Mouse (Mus musculus) cerebellum, adult (tissue): ENCODE results near the gene Btd.

Experiments
- ATAC-seq: cut with Nextera tagmentation; 2 replicates; pipeline ENCODE4 v1.9.2; 2017; ENCODE audit warnings: mild to moderate bottlenecking, moderate library complexity, mixed read lengths; ENCODE audit not compliant: insufficient number of reproducible peaks, low FRiP score, low TSS enrichment

The Btd gene

DNA sequence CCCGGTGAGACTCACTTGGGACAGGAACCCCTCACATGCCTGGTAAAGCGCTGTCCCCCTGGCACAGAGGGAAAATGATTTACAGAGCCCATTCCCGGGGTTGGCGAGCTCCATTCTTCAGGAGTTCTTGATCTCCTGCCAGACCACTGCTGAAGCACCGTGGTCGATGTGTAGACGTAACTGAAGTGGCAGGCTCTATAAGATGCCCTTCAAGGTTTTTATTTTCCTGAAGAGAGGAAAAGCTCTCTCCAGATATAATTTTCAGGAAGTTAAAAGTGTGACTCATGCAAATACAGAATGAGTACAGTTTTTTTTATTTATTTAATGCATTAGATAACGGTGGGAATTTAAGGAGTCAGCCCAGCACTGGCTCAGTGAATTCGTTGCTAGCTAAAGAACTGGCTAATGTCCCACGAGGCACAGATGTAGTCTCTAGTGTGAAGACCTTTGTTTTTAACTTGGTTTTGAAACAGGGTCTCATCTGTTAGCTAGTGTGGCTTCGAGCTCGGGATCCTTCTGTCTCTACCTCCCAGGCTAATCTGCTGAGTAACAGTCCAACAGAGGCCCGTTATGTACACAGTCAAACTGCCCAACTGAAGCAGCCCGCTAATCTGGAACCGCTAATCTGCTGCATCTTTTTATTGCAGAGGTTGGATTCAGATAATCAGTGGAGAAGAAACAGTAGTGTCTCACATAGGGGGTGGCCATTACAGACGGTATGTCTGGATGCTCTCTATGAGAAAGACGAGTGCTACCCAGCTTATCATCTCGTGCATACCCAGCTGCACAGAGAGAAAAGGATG lies 23.5 kb downstream of the Btd start:
- ATAC-seq = no peak

DNA sequence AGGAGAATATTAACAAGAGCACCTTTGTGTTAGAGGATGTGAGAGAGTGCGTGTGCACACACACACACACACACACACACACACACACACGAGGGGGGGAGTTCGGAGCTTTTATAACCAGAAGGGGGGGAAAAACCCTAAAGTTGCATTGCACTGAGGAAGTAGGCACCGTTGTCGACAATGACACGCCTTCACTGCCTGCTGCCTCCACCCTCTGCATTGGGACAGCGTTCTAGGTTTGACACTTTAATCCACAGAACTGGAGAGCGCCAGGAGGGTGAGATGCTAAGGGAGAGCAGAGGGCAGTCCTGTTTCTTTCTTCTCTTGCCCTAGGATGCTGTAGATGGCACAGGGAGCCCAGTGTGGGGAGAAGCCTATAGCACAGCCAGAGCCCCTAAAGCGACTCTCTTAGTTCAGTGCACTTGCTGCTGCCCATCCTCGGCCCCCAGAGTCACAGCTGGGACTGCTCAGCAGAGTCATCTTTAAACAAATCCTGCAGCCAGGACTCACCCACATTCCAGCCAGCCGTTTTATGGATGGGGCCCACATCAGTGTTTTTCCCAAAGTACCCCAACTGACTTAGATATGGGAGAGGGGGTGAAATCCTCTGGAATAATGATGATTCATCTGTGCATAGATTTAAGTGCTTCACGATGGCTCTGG lies 24.2 kb downstream of the Btd start:
- no peak for ATAC-seq

DNA sequence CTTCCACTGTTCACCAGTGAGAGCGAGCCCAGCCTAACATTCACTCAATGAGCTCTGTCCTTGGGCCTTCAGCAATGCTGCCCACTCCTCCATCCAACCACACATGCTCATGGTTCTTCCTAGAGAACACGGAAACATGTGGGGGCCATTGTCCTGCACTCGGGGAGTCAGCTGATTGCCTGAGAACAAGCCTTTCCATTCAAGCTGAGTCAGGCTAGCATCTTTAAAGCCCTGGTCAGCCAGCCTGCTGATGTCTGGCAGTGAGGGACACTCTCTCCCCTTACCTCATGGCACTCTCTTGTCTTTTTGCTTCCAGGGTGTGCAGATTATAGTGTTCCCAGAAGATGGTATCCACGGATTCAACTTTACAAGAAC lies 24.7 kb downstream of the Btd start:
- ATAC-seq = no peak

DNA sequence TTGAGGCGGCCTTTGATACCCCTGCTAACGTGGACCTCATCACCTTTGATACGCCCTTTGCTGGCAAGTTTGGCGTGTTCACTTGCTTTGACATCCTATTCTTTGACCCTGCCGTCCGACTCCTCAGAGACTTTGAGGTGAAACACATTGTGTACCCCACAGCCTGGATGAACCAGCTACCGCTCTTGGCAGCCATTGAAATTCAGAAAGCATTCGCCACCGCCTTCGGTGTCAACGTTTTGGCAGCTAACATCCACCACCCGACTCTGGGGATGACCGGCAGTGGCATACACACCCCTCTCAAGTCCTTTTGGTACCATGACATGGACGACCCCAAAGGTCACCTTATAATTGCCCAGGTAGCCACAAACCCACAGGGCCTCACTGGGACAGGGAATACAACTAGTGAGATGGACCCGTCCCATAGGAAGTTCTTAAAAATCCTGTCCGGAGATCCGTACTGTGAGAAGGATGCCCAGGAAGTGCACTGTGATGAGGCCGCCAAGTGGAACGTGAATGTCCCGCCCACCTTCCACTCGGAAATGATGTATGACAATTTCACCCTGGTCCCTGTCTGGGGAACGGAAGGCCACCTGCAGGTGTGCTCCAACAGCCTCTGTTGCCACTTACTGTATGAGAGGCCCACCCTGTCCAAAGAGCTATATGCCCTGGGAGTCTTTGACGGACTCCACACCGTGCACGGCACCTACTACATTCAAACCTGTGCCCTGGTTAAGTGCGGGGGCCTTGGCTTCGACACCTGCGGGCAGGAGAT lies 26.3 kb downstream of the Btd start:
- ATAC-seq = no peak

DNA sequence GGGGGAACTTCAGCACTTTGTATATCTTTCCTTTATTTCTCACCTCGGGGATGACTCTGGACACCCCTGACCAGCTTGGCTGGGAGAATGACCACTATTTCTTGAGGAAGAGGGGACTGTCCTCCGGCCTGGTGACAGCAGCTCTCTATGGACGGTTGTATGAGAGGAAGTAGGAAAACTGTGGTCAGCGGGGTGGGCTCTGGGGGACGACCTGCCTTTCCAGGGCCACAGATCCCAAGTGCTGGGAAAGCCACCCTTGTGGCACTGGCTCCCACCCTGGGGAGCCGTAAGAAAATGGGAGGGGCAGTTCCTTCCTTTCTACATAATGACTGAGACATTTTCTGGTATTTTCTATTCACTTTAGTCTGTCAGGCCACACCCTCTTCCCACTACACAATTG lies 26.9 kb downstream of the Btd start:
- ATAC-seq = no peak

DNA sequence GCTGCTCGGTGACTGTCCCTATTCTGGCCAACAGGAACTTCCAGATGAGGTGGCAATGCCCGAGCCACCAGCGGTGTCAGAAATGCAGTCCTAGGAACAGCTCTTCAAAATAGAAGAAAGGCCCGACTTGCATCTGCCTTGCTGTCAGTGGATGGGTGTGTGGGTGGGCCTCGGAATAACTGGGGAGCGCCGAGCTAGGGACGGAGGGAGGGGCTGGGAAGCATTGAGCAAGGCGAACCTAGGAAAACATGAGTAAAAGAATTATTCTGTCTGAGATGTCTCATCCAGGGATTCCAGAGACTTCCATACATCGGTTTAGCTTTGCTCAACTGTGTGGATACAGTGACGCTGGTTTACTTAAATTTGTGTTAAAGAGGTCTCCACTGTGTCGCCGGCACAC lies 27.5 kb downstream of the Btd start:
- no peak for ATAC-seq

DNA sequence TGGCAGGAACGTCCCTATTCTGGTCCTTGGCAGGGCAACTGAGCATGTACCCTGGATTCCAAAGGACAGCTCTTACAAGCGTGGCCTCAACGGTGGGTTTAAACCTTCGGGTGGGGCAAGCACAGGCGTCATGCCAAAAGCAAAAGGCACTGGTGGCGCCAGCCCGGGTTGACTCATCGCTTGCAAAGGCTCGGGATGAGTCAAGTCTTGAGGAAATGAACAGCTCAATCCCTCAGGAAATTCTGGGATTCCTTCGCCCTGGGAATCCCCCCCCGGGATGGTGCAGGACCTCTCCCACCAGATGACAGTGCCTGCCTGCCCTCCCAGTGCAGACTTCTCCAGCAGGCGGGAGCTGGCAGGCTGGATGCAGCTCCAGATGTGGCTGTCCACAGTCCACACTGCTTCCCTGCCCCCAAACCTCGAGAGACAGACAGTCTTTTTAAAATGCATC lies 28.4 kb downstream of the Btd start:
- ATAC-seq = no peak

DNA sequence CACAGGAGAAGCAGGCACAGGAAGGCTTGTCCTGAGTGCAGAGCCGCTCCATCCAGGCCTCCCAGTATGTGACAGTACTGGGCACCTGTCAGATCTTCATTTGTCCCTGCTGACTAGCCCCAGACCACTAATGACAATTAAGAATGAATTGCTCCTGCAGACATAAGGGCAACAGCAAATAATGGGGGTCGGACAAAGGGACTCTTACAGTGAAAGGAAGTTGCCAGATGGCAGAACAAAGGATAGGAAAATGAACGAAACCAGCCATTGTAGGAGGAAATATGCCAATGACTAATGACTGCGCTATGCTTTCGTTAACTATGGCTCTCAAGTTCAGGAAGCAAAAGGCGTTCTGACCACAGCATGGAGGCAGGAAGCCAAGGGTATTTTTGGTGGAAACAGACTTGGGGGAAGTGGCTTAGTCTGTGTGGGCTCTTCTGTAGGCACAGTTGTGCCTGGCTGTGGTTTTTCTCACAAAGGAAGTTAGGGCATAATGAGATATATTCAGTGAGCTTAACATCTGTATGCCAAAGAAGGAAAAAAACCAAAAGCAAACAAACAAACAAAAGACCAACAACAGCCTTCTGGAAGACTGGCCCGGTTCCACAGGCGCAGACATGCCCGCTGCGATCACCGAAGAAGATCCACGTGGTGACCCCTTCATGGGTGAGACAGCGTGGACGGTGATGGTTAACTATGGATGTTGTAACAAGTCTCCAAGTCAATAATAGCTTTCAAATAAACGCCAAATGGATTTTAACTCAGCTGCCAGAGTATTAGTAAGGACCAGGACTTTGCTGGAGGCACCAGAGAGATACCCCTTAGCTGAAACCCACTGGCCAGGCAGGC lies 29.0 kb downstream of the Btd start:
- ATAC-seq = no peak

DNA sequence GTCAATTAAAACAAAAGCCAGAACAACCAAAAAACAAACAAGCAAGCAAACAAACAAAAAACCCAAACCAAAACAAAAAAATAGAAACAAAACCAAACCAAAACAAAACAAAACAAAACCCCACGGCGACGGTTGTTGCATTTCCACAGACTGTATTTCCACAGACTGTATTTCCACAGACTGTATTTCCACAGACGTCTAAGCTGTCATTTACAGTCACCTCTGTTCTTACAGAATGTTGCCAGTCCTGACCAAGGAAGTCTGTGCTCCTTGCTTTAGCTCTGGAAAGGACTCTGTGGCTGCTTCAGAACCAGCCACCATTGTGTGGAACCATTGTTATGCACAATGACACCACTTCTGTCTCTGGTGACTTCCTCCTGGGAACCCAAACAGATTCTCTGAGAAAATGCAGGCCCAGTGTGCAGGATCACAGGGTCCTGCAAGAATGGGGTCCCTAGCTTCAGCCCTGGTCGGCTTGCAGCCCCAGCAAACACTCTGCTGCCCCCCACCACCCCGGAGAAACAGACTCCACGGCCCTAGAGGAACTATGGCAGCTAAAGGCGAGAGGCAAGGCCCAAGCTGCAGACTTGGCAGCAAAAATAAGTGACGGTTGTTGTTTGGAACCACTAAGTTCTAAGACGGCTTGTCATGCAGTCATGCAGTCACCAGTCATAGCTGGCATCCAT lies 30.9 kb downstream of the Btd start:
- ATAC-seq = no peak

DNA sequence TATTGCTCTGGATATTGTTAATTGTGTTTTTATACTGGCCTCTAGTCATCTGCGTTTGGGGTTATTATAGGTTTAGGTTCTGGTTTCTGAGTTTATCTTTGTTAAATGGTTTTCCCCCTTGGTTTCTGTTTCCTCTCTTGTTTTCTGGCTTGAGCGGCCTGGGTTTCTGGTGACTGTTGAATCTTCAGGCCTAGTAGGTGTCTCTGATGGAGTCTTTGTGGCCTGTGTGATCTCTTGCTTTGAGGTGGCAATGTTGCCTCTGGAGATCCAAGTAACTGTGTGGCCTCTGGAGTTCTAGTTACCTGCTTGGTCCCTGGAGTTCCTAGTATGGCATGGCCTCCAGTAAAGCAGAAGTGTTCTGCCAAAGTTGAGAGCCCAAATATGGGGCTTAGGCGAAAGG lies 39.8 kb downstream of the Btd start:
- ATAC-seq = no peak

DNA sequence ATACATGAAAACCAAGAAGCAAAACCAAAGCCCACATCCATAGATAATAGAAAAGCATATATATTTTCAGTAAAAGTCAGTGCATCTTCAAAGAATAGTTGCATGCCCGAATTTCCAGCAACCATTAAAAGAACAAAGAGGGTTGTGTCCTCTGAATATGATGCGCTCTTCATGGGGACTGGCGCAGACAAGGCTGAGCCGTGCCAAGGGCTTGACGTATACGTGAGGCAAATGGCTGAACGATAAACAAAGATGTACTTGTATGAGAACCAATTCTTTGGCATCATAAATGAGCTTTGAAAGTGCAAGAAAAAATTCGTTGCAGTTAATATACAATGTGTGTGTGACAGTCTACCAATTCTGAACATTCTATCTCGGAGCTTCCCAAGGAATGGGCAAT lies 40.5 kb downstream of the Btd start:
- ATAC-seq = no peak

DNA sequence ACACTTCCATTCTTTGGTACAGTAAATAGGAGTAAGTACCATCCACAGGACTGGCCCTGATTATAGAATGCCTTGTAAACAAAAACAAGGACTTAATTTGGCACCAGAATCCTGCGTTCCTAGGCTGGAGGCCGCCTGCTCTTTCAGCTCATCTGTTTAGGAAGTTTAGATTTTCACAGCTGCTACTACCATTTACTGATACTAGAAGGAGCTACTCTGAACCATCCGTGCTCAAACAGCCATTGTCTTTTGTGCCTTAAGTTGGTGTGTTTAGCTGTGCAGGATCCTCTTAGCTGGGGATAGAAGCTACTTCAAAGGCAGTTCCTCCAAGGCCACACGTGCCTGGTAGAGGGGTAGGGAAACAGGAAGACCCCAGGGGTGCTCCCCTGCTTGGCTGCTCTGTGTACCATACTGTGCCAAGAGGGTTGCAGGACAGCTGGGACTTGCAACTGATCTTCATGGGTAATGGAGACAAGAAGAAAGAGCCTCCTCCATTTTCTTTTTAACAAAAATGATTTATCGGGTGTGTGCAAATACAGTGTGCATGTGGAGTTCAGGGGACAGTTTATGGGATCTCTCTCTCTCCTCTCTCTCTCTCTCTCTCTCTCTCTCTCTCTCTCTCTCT lies 41.2 kb downstream of the Btd start:
- ATAC-seq = no peak

DNA sequence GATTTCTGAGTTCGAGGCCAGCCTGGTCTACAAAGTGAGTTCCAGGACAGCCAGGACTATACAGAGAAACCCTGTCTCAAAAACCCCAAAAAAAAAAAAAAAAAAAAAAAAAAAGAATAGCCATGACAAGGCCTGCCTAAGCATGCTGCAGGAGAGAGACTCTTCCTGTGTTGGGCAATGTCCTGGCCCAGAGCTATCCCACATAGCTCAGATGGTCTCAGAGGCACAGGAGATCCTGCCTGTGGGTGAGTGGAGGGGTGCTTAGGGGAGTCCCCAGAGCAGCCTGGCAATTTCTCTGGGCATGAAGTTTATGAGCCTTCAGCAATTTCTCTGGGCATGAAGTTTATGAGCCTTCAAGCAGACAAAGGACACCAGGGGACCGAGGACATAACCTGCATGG lies 42.8 kb downstream of the Btd start:
- no peak for ATAC-seq

DNA sequence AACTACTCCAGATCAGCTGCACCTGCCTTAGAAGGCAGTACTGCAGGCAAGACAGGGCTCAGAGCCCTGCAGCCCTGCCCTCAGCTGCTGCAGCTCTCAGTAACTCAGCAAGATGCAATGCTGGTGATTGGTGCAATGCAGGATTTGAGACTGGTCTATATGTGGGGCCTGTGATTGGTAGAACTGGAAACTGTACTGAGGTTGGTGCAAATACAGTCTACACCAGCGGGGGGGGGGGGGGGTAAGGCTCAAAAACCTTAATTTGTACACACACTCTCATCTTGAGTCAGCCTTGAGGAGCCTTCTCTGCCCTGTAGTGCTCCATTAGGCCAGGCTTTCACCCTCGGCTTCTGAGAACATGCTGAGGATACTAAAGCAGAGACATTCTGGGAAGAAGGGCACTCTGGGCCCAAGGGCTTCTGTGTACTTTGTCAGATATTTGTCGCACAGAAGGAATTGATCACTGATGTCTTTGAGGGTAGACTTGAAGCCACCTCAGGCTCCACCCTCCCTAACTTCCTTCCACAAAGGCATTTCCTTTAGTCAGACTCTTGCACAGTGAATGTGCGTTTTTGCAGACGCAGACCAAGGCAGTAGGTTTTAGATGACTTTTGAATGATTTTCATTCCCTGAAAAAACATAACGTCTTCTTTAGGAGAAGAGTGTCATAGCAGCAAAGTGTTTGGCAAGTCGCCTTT lies 43.7 kb downstream of the Btd start:
- no peak for ATAC-seq

DNA sequence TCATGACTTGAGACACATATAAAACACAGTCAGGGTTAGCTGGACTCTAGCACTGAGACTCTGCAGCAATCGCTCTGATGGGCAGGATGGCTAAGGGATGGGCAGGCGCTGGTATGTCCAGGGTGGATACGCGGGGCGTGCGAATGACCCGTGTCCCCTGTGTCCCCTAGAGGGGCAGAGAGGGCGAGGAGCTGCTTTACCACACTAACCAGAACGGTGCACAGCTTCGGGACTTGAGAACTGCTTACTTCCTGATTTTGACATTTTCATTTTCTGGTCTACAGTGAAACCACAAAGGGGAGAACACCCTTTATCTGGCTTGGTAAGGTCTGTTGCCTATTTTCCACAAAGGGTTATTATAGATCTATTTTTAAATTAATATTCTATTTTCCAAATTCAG lies 44.9 kb downstream of the Btd start:
- no peak for ATAC-seq

DNA sequence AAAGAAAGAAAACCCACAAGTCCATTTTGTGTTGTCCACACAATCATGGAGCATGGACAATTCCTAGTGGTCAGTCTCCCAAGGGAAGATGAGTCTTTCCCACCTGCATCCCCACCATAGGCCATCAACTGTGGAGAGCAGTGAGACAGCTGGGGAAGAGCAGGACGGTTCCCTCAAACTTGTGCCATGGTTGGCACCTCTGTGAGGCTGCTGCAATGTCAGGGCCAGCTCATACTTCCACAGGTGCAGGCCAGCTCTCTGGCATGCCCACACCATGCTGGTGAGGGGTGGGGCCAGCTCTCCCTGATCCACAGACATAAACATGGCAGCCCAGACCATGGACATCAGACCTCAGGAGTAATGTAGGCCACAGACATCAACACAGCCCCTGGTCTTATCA lies 45.4 kb downstream of the Btd start:
- ATAC-seq = no peak

DNA sequence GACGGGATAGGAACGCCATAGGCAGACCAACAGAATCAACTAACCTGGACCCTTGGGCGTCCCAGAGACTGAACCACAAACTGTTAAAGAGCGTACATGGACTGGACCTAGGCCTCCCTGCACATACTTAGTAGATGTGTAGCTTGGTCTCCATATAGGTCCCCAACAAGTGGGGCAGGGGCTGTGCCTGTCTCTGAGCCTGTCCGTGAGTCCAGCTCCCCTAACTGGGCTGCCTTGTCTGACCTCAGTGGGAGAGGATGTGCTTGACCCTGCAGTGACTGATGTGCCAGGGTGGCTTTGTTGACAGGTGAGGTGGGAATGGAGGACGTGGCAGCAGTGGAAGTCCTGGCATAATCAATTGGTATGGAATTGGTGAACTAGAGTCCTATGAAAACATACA lies 51.7 kb downstream of the Btd start:
- ATAC-seq = no peak

DNA sequence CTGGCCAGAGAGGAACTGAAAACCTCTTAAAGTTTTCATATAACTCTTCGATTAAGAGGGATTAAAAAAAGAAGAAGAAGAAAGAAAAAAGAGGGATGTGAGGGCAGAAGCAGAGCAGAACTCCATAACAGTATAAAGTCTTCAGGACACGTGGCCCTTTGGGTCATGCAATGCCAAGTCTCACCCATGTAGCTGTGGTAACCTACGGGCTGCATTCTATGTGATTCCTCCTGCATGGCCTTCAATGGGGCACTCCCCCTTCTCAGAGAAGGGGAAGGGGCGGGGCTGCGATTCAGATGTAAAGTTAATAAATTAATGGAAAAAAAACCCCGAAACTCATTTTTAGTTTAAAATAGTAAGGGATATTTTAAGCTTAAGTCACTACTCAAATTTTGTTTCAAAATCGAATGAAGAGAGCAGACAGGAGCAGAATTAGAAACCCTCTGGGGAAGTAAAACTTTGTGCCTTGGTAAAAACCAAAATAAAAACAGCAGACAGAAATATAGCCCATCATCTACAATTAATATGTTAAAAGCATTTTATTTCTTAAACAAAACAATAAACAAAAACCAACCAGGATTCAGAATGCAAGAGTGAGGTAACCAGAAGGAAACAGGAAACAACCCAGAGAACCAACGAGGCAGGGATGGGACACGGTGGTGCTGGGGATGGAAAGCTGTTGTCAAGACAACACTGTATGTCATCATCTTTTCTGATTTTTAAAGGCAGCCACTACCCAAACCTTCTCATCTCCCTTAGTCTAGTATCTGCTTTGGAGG lies 55.6 kb downstream of the Btd start:
- no peak for ATAC-seq
